Mouse (Mus musculus) limb, embryonic 15.5 days (tissue): Measurements from ENCODE around the gene Rexo5. TPM values are rescaled to one million over a fixed set of nuclear protein-coding genes. Genes with fewer than 3 reads are reported as not detected.
A peak's percentile ranks its signal among the peaks of the same experiment; 100 is the strongest.

Experiments
- ATAC-seq: fragments of 200-750 bp; cut with Nextera tagmentation; 2 replicates; pipeline ENCODE4 v1.8.0; 2017; ENCODE audit warnings: low read depth, moderate TSS enrichment; ENCODE audit not compliant: insufficient number of reproducible peaks, low FRiP score, low TSS enrichment
- H3K27ac ChIP-seq: fragments of 300-500 bp; sonication (generic); 2 replicates; pipeline ENCODE4 v1.5.1; 2015; ENCODE audit warnings: moderate library complexity, mild to moderate bottlenecking, inconsistent platforms
- H3K27me3 ChIP-seq: fragments of 300-500 bp; sonication (generic); 2 replicates; pipeline ENCODE4 v1.6.1; 2015; ENCODE audit warnings: inconsistent platforms
- H3K36me3 ChIP-seq: fragments of 300-500 bp; sonication (generic); 2 replicates; pipeline ENCODE4 v1.6.1; 2015; ENCODE audit warnings: inconsistent platforms
- H3K4me1 ChIP-seq: fragments of 300-500 bp; sonication (generic); 2 replicates; pipeline ENCODE4 v1.6.1; 2015; ENCODE audit warnings: inconsistent platforms
- H3K4me2 ChIP-seq: fragments of 300-500 bp; sonication (generic); 2 replicates; pipeline ENCODE4 v1.6.1; 2015; ENCODE audit warnings: mild to moderate bottlenecking, inconsistent platforms
- H3K4me3 ChIP-seq: fragments of 300-500 bp; sonication (generic); 2 replicates; pipeline ENCODE4 v1.5.1; 2015; ENCODE audit warnings: mild to moderate bottlenecking, inconsistent platforms
- H3K9ac ChIP-seq: fragments of 300-500 bp; sonication (generic); 2 replicates; pipeline ENCODE4 v1.6.1; 2015; ENCODE audit warnings: inconsistent platforms
- H3K9me3 ChIP-seq: fragments of 300-500 bp; sonication (generic); 2 replicates; pipeline ENCODE4 v1.6.1; 2016; ENCODE audit warnings: inconsistent platforms
- WGBS: fragments of 180-500 bp; shearing (Covaris S2); methylation state at CpG from one replicate; pipeline ENCODE4 v1.1.7; 2015; 5-methylcytosine and 5-hydroxymethylcytosine counted together
- polyA plus RNA-seq: library from polyadenylated mRNA; unstranded; fragments of >200 nt; fragmentation: Nextera tagmentation; extraction: Ambion mirVana; gene quantifications from 2 replicates; pipeline ENCODE4 v1.2.1, GENCODE M21; 2015

Gene Rexo5
- polyA plus RNA-seq, 1 experiment from 2014 or later = 19.4 TPM

- Histone ChIP-seq H3K4me3 (no peak overlapping the region), H3K27ac (no peak overlapping the region), H3K27me3 (no peaks in the 10 kb centered on the region), H3K9me3 (no peaks in the 10 kb centered on the region), H3K9ac (no peak overlapping the region), H3K4me2 (no peak overlapping the region), H3K4me1 (no peaks in the 10 kb centered on the region), H3K36me3 (peaks cover 46% of the 10 kb centered on the region)
- WGBS = 93% methylated on average over 5 of the region's 5 CpGs
- ATAC-seq = no peak
Observed at GRCm38 (mm10) chr7:119784908-119785307, 8.9 kb upstream of the Rexo5 start.

DNA sequence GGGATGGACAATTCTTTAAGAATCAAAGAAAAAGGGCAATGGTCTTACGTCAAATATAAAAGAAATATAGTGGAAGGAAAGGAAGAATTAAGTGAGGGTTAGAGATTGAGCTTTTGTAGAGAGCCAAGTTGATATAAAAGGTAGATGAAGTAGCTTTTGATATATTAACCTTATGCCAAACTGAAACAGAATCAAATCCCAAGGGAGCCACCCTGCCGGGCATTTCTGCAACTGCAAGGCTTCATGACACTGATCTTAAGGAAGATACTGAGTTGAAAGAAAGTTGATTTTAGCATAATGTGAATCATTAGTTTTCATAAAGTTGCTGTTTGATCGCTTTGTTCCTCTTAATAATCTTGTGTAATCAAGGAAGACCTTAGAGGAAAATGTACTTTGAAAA is 4.8 kb upstream of the Rexo5 start:
- Histone ChIP-seq H3K4me3 (no peak overlapping the region), H3K4me1 (peaks cover 8% of the 10 kb centered on the region; the same call in 1 of the 2 replicates), H3K4me2 (no peak overlapping the region), H3K27ac (no peak overlapping the region), H3K9me3 (no peaks in the 10 kb centered on the region), H3K27me3 (no peaks in the 10 kb centered on the region), H3K36me3 (peaks cover 43% of the 10 kb centered on the region), H3K9ac (no peak overlapping the region)
- ATAC-seq = no peak
- WGBS = 87% methylated on average over 3 of the region's 3 CpGs

DNA sequence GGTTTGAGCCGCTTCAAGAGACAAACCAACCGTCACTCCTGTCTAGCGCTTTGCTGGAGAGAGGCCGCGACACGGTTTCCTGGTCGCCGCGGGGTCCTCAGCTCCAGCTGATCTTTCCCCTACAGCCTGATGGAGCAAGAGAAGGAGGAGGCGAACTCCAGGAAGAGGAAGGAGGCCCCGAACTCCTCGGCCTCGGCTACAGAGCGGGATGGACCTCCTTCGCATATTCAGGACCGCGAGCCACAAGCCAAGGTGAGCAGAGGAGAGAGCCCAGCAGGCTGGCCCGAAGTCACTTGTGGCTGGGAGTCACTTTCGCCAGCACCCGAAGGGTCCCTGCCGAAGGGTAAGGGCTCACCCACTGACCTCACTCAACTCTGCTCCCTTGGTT is 439 bp downstream of the Rexo5 start:
- peak; percentile 81 for ATAC-seq
- WGBS = under 1% methylated on average over 21 of the region's 21 CpGs
- Histone ChIP-seq H3K36me3 (peaks cover 16% of the 10 kb centered on the region), H3K9ac (peak overlapping the region; percentile 62), H3K4me2 (peak overlapping the region; percentile 77), H3K27ac (peak overlapping the region; percentile 79), H3K4me3 (peak overlapping the region; percentile 73), H3K27me3 (no peaks in the 10 kb centered on the region), H3K9me3 (no peaks in the 10 kb centered on the region), H3K4me1 (peaks cover 12% of the 10 kb centered on the region; the same call in 1 of the 2 replicates)

- Histone ChIP-seq H3K9ac (no peak overlapping the region), H3K4me3 (peak overlapping the region; percentile 19; the same call in 1 of the 2 replicates), H3K36me3 (0 out of 2 replicates have a peak, but pooled peaks cover 9% of the 10 kb centered on the region), H3K27ac (no peak overlapping the region), H3K4me1 (peaks cover 12% of the 10 kb centered on the region; the same call in 1 of the 2 replicates), H3K27me3 (no peaks in the 10 kb centered on the region), H3K9me3 (no peaks in the 10 kb centered on the region), H3K4me2 (peak overlapping the region; percentile 12; the same call in 1 of the 2 replicates)
- ATAC-seq = no peak
Observed at GRCm38 (mm10) chr7:119795311-119795710, 1.5 kb downstream of the Rexo5 start.

- no peak overlapping the region for H3K4me2 ChIP-seq
- H3K4me3 ChIP-seq = no peak overlapping the region
- H3K9ac ChIP-seq = no peak overlapping the region
- H3K36me3 ChIP-seq = peaks cover 6% of the 10 kb centered on the region; the same call in 1 of the 2 replicates
- H3K9me3 ChIP-seq = no peaks in the 10 kb centered on the region
- no peaks in the 10 kb centered on the region for H3K4me1 ChIP-seq
- no peak for ATAC-seq
- no peak overlapping the region for H3K27ac ChIP-seq
- 79% methylated on average over 3 of the region's 3 CpGs for WGBS
- H3K27me3 ChIP-seq = no peaks in the 10 kb centered on the region
Observed at GRCm38 (mm10) chr7:119800488-119800887, 6.7 kb downstream of the Rexo5 start.

GRCm38 (mm10) chr7:119800991-119801390 is 7.2 kb downstream of the Rexo5 start:
- no peak overlapping the region for H3K4me3 ChIP-seq
- ATAC-seq = no peak
- no peaks in the 10 kb centered on the region for H3K4me1 ChIP-seq
- H3K9me3 ChIP-seq = no peaks in the 10 kb centered on the region
- WGBS = 77% methylated on average over 3 of the region's 3 CpGs
- H3K9ac ChIP-seq = no peak overlapping the region
- no peaks in the 10 kb centered on the region for H3K27me3 ChIP-seq
- H3K27ac ChIP-seq = no peak overlapping the region
- H3K36me3 ChIP-seq = peaks cover 7% of the 10 kb centered on the region; the same call in 1 of the 2 replicates
- no peak overlapping the region for H3K4me2 ChIP-seq

GRCm38 (mm10) chr7:119807396-119807795 is 13.6 kb downstream of the Rexo5 start:
- Histone ChIP-seq H3K4me2 (no peak overlapping the region), H3K4me3 (no peak overlapping the region), H3K36me3 (peaks cover 43% of the 10 kb centered on the region), H3K27ac (no peak overlapping the region), H3K9me3 (no peaks in the 10 kb centered on the region), H3K9ac (no peak overlapping the region), H3K4me1 (no peaks in the 10 kb centered on the region), H3K27me3 (no peaks in the 10 kb centered on the region)
- ATAC-seq = no peak
- 90% methylated on average over 5 of the region's 5 CpGs for WGBS

- peaks cover 49% of the 10 kb centered on the region for H3K36me3 ChIP-seq
- 90% methylated on average over 3 of the region's 3 CpGs for WGBS
Observed at GRCm38 (mm10) chr7:119808723-119809122, 14.9 kb downstream of the Rexo5 start.

DNA sequence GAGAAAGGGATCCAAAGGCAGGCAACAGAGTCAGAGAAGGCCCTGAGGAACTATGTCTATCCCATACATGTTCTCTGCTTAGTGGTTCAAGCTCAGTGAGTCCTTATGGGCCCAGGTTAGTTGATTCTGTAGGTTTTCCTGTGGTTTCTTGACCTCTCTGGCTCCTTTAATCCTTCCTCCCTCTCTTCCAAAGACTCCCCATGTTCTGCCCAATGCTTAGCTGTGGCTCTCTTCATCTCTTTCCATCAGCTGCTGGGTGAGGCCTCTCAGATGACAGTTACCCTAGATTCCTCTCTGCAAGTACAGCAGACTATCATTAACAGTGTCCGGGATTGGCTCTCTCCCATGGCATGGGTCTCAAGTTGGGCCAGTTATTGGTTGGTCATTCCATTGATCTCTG is 41.6 kb downstream of the Rexo5 start:
- H3K36me3 ChIP-seq = peaks cover 3% of the 10 kb centered on the region; the same call in 1 of the 2 replicates
- H3K4me2 ChIP-seq = no peak overlapping the region
- no peak overlapping the region for H3K4me3 ChIP-seq
- no peak for ATAC-seq
- H3K4me1 ChIP-seq = no peaks in the 10 kb centered on the region
- H3K27ac ChIP-seq = no peak overlapping the region
- H3K9me3 ChIP-seq = no peaks in the 10 kb centered on the region
- WGBS = 97% methylated on average over 1 of the region's 1 CpGs
- no peaks in the 10 kb centered on the region for H3K27me3 ChIP-seq
- H3K9ac ChIP-seq = no peak overlapping the region

More at GRCm38 (mm10) chr7:119808723-119809122, 14.9 kb downstream of the Rexo5 start:
- Histone ChIP-seq H3K27ac (no peak overlapping the region), H3K4me2 (no peak overlapping the region), H3K9me3 (no peaks in the 10 kb centered on the region), H3K4me3 (no peak overlapping the region), H3K9ac (no peak overlapping the region), H3K27me3 (no peaks in the 10 kb centered on the region), H3K4me1 (no peaks in the 10 kb centered on the region)
- ATAC-seq = no peak

DNA sequence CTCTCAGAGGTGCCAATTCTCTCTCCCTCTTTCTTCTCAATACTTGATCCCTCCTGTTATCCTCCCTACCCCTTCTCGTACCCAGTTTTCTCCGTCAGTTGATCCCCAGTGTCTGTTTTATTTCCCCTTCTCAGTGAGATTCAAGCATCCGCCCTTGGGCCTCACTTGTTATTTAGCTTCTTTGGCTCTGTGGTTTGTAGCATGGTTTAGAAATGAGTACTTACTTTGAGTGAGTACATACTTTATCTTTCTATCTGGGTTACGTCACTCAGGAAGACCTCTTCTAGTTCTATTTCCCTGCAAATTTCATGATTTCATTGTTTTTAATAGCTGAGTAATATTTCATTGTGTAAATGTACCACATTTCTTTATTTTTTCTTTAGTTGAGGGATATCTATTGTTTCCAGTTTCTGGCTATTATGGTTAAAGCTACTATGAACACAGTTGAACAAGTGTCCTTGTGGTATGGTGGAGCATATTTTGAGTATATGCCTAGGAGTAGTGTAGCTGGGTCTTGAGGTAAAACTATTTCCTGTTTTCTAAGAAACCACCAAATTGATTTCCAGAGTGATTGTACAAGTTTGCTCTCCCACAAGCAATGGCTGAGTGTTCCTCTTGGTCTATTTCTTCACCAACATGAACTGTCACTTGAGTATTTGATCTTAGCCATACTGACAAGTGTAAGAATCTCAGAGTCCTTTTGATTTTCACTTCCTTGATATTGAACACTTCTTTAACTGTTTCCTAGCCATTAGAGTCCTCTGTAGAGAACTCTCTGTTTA is 42.4 kb downstream of the Rexo5 start:
- ATAC-seq = no peak
- Histone ChIP-seq H3K36me3 (peaks cover 3% of the 10 kb centered on the region; the same call in 1 of the 2 replicates), H3K4me3 (no peak overlapping the region), H3K27me3 (no peaks in the 10 kb centered on the region), H3K9ac (no peak overlapping the region), H3K4me2 (no peak overlapping the region), H3K9me3 (no peaks in the 10 kb centered on the region), H3K27ac (no peak overlapping the region), H3K4me1 (no peaks in the 10 kb centered on the region)
- WGBS = 90% methylated on average over 4 of the region's 4 CpGs

DNA sequence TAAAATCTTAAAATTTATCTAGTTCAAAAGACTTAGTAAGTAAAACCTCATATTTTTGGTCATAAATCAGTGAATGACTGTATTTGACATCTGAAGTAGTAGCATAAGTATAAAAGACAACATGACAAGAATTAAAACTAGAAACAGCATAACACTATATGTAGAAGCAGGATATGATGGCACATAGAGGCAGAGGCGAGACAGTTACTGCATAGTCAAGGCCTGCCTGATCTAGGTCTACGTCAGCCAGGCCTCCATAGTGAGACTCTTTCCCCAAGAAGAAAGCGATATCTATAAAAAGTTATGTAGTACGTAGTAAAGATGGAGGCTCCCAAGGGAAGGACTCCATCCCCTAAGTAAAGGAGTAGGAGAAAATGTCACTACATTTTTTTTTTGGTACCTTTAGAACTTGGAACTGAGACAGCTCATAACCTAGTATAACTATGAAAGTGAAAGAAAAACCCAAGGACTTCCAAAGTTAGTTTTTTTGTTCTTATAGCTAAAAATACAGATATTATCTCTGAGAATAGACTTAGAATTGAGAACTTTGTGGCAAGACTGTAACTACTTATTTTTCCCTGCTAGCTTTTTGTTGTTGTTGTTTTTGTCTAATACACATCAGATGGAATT is 48.1 kb downstream of the Rexo5 start:
- WGBS = 90% methylated on average over 4 of the region's 4 CpGs

GRCm38 (mm10) chr7:119845541-119845940 is 51.7 kb downstream of the Rexo5 start:
- H3K9ac ChIP-seq = no peak overlapping the region
- ATAC-seq = no peak
- WGBS = 92% methylated on average over 2 of the region's 2 CpGs

More for the DNA sequence above, 48.1 kb downstream of the Rexo5 start:
- Histone ChIP-seq H3K27ac (no peak overlapping the region), H3K4me3 (no peak overlapping the region), H3K9ac (no peak overlapping the region), H3K4me2 (no peak overlapping the region), H3K4me1 (no peaks in the 10 kb centered on the region), H3K36me3 (peaks cover 12% of the 10 kb centered on the region; the same call in 1 of the 2 replicates), H3K9me3 (no peaks in the 10 kb centered on the region), H3K27me3 (no peaks in the 10 kb centered on the region)
- ATAC-seq = no peak

More at GRCm38 (mm10) chr7:119845541-119845940, 51.7 kb downstream of the Rexo5 start:
- H3K36me3 ChIP-seq = peaks cover 17% of the 10 kb centered on the region; the same call in 1 of the 2 replicates
- H3K4me1 ChIP-seq = no peaks in the 10 kb centered on the region
- H3K27ac ChIP-seq = no peak overlapping the region
- H3K27me3 ChIP-seq = no peaks in the 10 kb centered on the region
- H3K4me2 ChIP-seq = no peak overlapping the region
- H3K4me3 ChIP-seq = no peak overlapping the region
- H3K9me3 ChIP-seq = no peaks in the 10 kb centered on the region
